Mouse (Mus musculus) cerebellum, adult 9-11 months (tissue): ENCODE results near the gene Gm20388.

Experiments
- DNase-seq: peaks from one replicate; pipeline ENCODE4 v3.0.0; 2022

Gm20388 gene

GRCm38 (mm10) chr8:122663106-122663505 is 2752.5 kb downstream of the Gm20388 start:
- DNase-seq: no peak

GRCm38 (mm10) chr8:122663670-122664069 is 2753.0 kb downstream of the Gm20388 start:
- DNase-seq: no peak

- DNase-seq: peak; percentile 83
Measured at GRCm38 (mm10) chr8:122665221-122665620, 2754.6 kb downstream of the Gm20388 start.

- DNase-seq: peak; percentile 75
Measured at GRCm38 (mm10) chr8:122665667-122666316, 2755.2 kb downstream of the Gm20388 start.

GRCm38 (mm10) chr8:122666338-122666764 is 2755.7 kb downstream of the Gm20388 start:
- no peak for DNase-seq

GRCm38 (mm10) chr8:122666827-122667226 is 2756.2 kb downstream of the Gm20388 start:
- DNase-seq: no peak

GRCm38 (mm10) chr8:122667854-122668253 is 2757.2 kb downstream of the Gm20388 start:
- no peak for DNase-seq

GRCm38 (mm10) chr8:122669370-122669769 is 2758.7 kb downstream of the Gm20388 start:
- DNase-seq: no peak

GRCm38 (mm10) chr8:122670001-122670400 is 2759.4 kb downstream of the Gm20388 start:
- peak; percentile 38 for DNase-seq

- DNase-seq: no peak
Measured at GRCm38 (mm10) chr8:122670718-122671117, 2760.1 kb downstream of the Gm20388 start.

GRCm38 (mm10) chr8:122671894-122672293 is 2761.3 kb downstream of the Gm20388 start:
- DNase-seq: peak; percentile 53

- peak; percentile 49 for DNase-seq
Measured at GRCm38 (mm10) chr8:122673989-122674388, 2763.3 kb downstream of the Gm20388 start.

GRCm38 (mm10) chr8:122674999-122675398 is 2764.4 kb downstream of the Gm20388 start:
- peak; percentile 66 for DNase-seq

- DNase-seq: peak; percentile 83
Measured at GRCm38 (mm10) chr8:122675596-122676420, 2765.2 kb downstream of the Gm20388 start.

GRCm38 (mm10) chr8:122676621-122677480 is 2766.2 kb downstream of the Gm20388 start:
- DNase-seq: peak; percentile 98

GRCm38 (mm10) chr8:122677481-122678021 is 2766.9 kb downstream of the Gm20388 start:
- no peak for DNase-seq

GRCm38 (mm10) chr8:122678061-122678895 is 2767.6 kb downstream of the Gm20388 start:
- DNase-seq: peak; percentile 84

GRCm38 (mm10) chr8:122678896-122679210 is 2768.2 kb downstream of the Gm20388 start:
- DNase-seq: no peak

GRCm38 (mm10) chr8:122679325-122679920 is 2768.8 kb downstream of the Gm20388 start:
- DNase-seq: peak; percentile 55

- no peak for DNase-seq
Measured at GRCm38 (mm10) chr8:122680171-122680570, 2769.5 kb downstream of the Gm20388 start.

- DNase-seq: no peak
Measured at GRCm38 (mm10) chr8:122682820-122683219, 2772.2 kb downstream of the Gm20388 start.
